In the genomic region with DNA sequence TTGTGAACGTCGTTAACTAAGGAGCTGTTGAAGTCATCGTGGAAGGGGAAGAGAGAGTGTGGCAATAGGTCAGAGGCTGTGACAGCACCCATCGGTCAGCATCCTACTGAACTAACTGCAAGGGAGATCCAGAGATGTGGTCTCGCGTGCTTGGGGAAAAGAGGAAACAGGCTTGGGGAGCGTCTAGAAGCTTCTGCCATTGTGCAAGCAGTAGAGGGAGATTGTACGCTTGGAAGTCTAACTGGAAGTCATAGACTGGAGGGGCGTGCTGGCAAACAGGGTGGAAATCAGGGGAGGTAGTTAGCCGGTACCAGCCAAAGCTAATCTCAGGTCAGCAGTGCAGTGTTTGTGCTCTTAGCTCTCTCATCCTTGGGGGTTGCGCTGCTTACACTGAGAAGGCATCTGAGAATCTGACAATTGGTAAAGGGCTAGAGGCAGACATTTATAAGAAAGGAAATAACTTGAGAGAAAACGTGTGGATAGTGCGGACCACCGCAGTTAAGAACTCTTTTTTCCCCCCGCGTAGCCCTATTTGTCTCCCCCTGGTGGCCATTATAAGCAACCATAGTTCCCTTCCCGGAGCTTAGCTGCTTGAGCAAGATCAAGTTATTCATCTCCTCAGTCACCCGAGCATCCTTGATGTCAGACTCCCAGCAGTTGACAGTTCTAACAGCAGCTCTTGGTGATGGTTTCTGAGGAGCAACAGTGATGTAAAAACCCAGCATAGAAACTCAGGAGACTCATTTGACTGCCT, we compare ENCODE assay signal across 8 mouse cellular contexts.
DNase-seq lines count a peak whose midpoint lies in the region; ATAC-seq lines count a peak whose summit lies in the region.

No protein-coding gene starts in this region.

- no peak overlapping the region for H3K4me3 ChIP-seq in heart, embryonic 14.5 days (ENCODE audit: control insufficient read depth in 1 of 2, insufficient read depth in 1 of 2, low read depth in 1 of 2, low read length in 2 of 2)

- no peak; the same call in 1 of the 2 replicates for ATAC-seq in heart, embryonic 14.5 days (ENCODE audit: insufficient number of reproducible peaks, insufficient read depth, low FRiP score, low read depth)

- no peaks in the 10 kb centered on the region for H3K27me3 ChIP-seq in heart, embryonic 14.5 days (ENCODE audit: control insufficient read depth, insufficient read depth, low read length)

- no peaks in the 10 kb centered on the region for H3K36me3 ChIP-seq in heart, embryonic 14.5 days (ENCODE audit: control insufficient read depth, insufficient read depth, low read length)

- H3K9ac ChIP-seq in heart, embryonic 14.5 days (ENCODE audit: low read length), result no peak overlapping the region

- no peak overlapping the region for H3K27ac ChIP-seq in heart, embryonic 14.5 days (replicated peaks in 1 of 2; ENCODE audit: control insufficient read depth in 1 of 2, insufficient read depth in 1 of 2, low read depth in 2 of 2, low read length in 2 of 2)

- H3K4me2 ChIP-seq in heart, embryonic 14.5 days (ENCODE audit: low read length), result peak overlapping the region; percentile 44

- WGBS in heart, embryonic 14.5 days, result 48% methylated on average over 18 of the region's 18 CpGs

- peak; percentile 9 to 62 for DNase-seq in adrenal gland, adult (ENCODE audit: inconsistent age in 2 of 2, low spot score in 1 of 2)
- no peak for DNase-seq in adrenal gland, adult 8-10 months
- DNase-seq in urinary bladder, postnatal 14 days (ENCODE audit: low spot score), result peak; percentile 6
- DNase-seq in urinary bladder, postnatal 10 days (ENCODE audit: low spot score), result no peak
- peak; percentile 40 to 49 for DNase-seq in lung, adult 18-20 months
- DNase-seq in retina, embryonic 14.5 days (ENCODE audit: low spot score), result peak; percentile 60
- DNase-seq in frontal cortex, postnatal 10 days (ENCODE audit: low spot score in 2 of 2), result no peak

- peaks cover 0 to 5% of the 10 kb centered on the region in 2 experiments; a peak in 2 of 4 replicates for H3K4me1 ChIP-seq in heart, embryonic 14.5 days (ENCODE audit: control insufficient read depth in 2 of 2, insufficient read depth in 2 of 2, low read length in 2 of 2)

- H3K9me3 ChIP-seq in heart, embryonic 14.5 days (ENCODE audit: control insufficient read depth, low read length), result 0 out of 2 replicates have a peak, but pooled peaks cover under 1% of the 10 kb centered on the region

Comparison
In these comparisons a context has a peak if more than half of its experiments do, and no peak if none do; other contexts are left out.
1. DNase-seq: peak in adrenal gland, adult (2 of 2), urinary bladder, postnatal 14 days (single experiment), lung, adult 18-20 months (2 of 2) and retina, embryonic 14.5 days (single experiment); none in adrenal gland, adult 8-10 months (single experiment), urinary bladder, postnatal 10 days (single experiment) and frontal cortex, postnatal 10 days (0 of 2).